Mouse (Mus musculus) forebrain, embryonic 15.5 days (tissue): ENCODE measurements around the gene Col4a1. TPM values are rescaled to one million over a fixed set of nuclear protein-coding genes. Genes with fewer than 3 reads are reported as not detected.

Experiments
- ATAC-seq: fragments of 200-750 bp; cut with Nextera tagmentation; replicated peaks from 2 replicates; pipeline ENCODE4 v1.8.0; 2017; ENCODE audit warnings: mild to moderate bottlenecking, moderate TSS enrichment, moderate library complexity
- H3K27ac ChIP-seq: fragments of 300-500 bp; sonication (generic); replicated peaks from 2 replicates; pipeline ENCODE4 v1.5.1; 2015; ENCODE audit warnings: mild to moderate bottlenecking, inconsistent platforms
- H3K27me3 ChIP-seq: fragments of 300-500 bp; sonication (generic); 2 replicates; pipeline ENCODE4 v1.6.1; 2015; ENCODE audit warnings: inconsistent platforms
- H3K36me3 ChIP-seq: fragments of 300-500 bp; sonication (generic); 2 replicates; pipeline ENCODE4 v1.6.1; 2015; ENCODE audit warnings: mild to moderate bottlenecking, inconsistent platforms
- H3K4me1 ChIP-seq: fragments of 300-500 bp; sonication (generic); 2 replicates; pipeline ENCODE4 v1.6.1; 2015; ENCODE audit warnings: inconsistent platforms
- H3K4me2 ChIP-seq: fragments of 300-500 bp; sonication (generic); replicated peaks from 2 replicates; pipeline ENCODE4 v1.6.1; 2015; ENCODE audit warnings: mild to moderate bottlenecking, inconsistent platforms
- H3K4me3 ChIP-seq: fragments of 300-500 bp; sonication (generic); 2 replicates; pipeline ENCODE4 v1.5.1; 2015; ENCODE audit warnings: mild to moderate bottlenecking, inconsistent platforms
- H3K9ac ChIP-seq: fragments of 300-500 bp; sonication (generic); replicated peaks from 2 replicates; pipeline ENCODE4 v1.6.1; 2015; ENCODE audit warnings: mild to moderate bottlenecking, inconsistent platforms
- H3K9me3 ChIP-seq: fragments of 300-500 bp; sonication (generic); 2 replicates; pipeline ENCODE4 v1.6.1; 2016; ENCODE audit warnings: inconsistent platforms
- WGBS: fragments of 180-500 bp; shearing (Covaris S2); methylation state at CpG from one replicate; pipeline ENCODE4 v1.1.7; 2015; ENCODE audit warnings: mixed read lengths; 5-methylcytosine and 5-hydroxymethylcytosine counted together
- polyA plus RNA-seq: library from polyadenylated mRNA; unstranded; fragments of >200 nt; fragmentation: Nextera tagmentation; extraction: Ambion mirVana; gene quantifications from 2 replicates; pipeline ENCODE4 v1.2.1, GENCODE M21; 2015

Gene Col4a1
- polyA plus RNA-seq, 1 experiment from 2014 or later, result 61.4 TPM

- H3K9ac ChIP-seq, result no peak overlapping the region
- no peaks in the 10 kb centered on the region for H3K27me3 ChIP-seq
- H3K4me2 ChIP-seq, result no peak overlapping the region
- 59% methylated on average over 4 of the region's 4 CpGs for WGBS
- no peaks in the 10 kb centered on the region for H3K9me3 ChIP-seq
- H3K27ac ChIP-seq, result no peak overlapping the region
- ATAC-seq, result no peak
- H3K4me1 ChIP-seq, result no peaks in the 10 kb centered on the region
- no peaks in the 10 kb centered on the region for H3K36me3 ChIP-seq
- no peak overlapping the region for H3K4me3 ChIP-seq
Observed at GRCm38 (mm10) chr8:11327298-11327697, 14.7 kb upstream of the Col4a1 start.

GRCm38 (mm10) chr8:11324801-11325395, 12.3 kb upstream of the Col4a1 start:
- Histone ChIP-seq H3K4me3 (no peak overlapping the region), H3K36me3 (no peaks in the 10 kb centered on the region), H3K27ac (no peak overlapping the region), H3K4me2 (no peak overlapping the region), H3K9ac (no peak overlapping the region), H3K4me1 (no peaks in the 10 kb centered on the region), H3K9me3 (no peaks in the 10 kb centered on the region), H3K27me3 (no peaks in the 10 kb centered on the region)
- ATAC-seq, result no peak
- WGBS, result 78% methylated on average over 6 of the region's 6 CpGs

GRCm38 (mm10) chr8:11323681-11324080, 11.1 kb upstream of the Col4a1 start:
- ATAC-seq, result no peak
- Histone ChIP-seq H3K4me2 (no peak overlapping the region), H3K9me3 (no peaks in the 10 kb centered on the region), H3K4me1 (no peaks in the 10 kb centered on the region), H3K27me3 (no peaks in the 10 kb centered on the region), H3K4me3 (no peak overlapping the region), H3K36me3 (no peaks in the 10 kb centered on the region), H3K27ac (no peak overlapping the region), H3K9ac (no peak overlapping the region)
- 89% methylated on average over 1 of the region's 1 CpGs for WGBS

GRCm38 (mm10) chr8:11322724-11323585, 10.3 kb upstream of the Col4a1 start:
- Histone ChIP-seq H3K27me3 (no peaks in the 10 kb centered on the region), H3K27ac (no peak overlapping the region), H3K4me3 (no peak overlapping the region), H3K4me2 (no peak overlapping the region), H3K4me1 (no peaks in the 10 kb centered on the region), H3K36me3 (no peaks in the 10 kb centered on the region), H3K9ac (no peak overlapping the region), H3K9me3 (no peaks in the 10 kb centered on the region)
- ATAC-seq, result no peak
- 94% methylated on average over 5 of the region's 5 CpGs for WGBS

GRCm38 (mm10) chr8:11321841-11322240, 9.2 kb upstream of the Col4a1 start:
- H3K4me1 ChIP-seq, result no peaks in the 10 kb centered on the region
- no peak overlapping the region for H3K4me3 ChIP-seq
- no peaks in the 10 kb centered on the region for H3K9me3 ChIP-seq
- H3K9ac ChIP-seq, result no peak overlapping the region
- 91% methylated on average over 7 of the region's 7 CpGs for WGBS
- H3K4me2 ChIP-seq, result no peak overlapping the region
- H3K36me3 ChIP-seq, result no peaks in the 10 kb centered on the region
- no peak for ATAC-seq
- no peaks in the 10 kb centered on the region for H3K27me3 ChIP-seq
- no peak overlapping the region for H3K27ac ChIP-seq

- Histone ChIP-seq H3K4me3 (no peak overlapping the region), H3K9me3 (no peaks in the 10 kb centered on the region), H3K4me1 (no peaks in the 10 kb centered on the region), H3K9ac (no peak overlapping the region), H3K4me2 (no peak overlapping the region), H3K27ac (no peak overlapping the region), H3K27me3 (0 out of 2 replicates have a peak, but pooled peaks cover 1% of the 10 kb centered on the region), H3K36me3 (no peaks in the 10 kb centered on the region)
- 86% methylated on average over 11 of the region's 11 CpGs for WGBS
- no peak for ATAC-seq
Observed at GRCm38 (mm10) chr8:11319405-11319804, 6.8 kb upstream of the Col4a1 start.

GRCm38 (mm10) chr8:11316118-11316517, 3.5 kb upstream of the Col4a1 start:
- WGBS, result 85% methylated on average over 6 of the region's 6 CpGs
- Histone ChIP-seq H3K36me3 (no peaks in the 10 kb centered on the region), H3K27me3 (peaks cover 16% of the 10 kb centered on the region; the same call in 1 of the 2 replicates), H3K4me1 (peaks cover 18% of the 10 kb centered on the region), H3K4me2 (no peak overlapping the region), H3K9me3 (no peaks in the 10 kb centered on the region), H3K27ac (no peak overlapping the region), H3K9ac (no peak overlapping the region), H3K4me3 (no peak overlapping the region)
- ATAC-seq, result no peak

- 71% methylated on average over 16 of the region's 16 CpGs for WGBS
- peaks cover 18% of the 10 kb centered on the region for H3K4me1 ChIP-seq
- no peak overlapping the region for H3K27ac ChIP-seq
- peaks cover 18% of the 10 kb centered on the region; the same call in 1 of the 2 replicates for H3K27me3 ChIP-seq
- H3K4me2 ChIP-seq, result no peak overlapping the region
- no peak for ATAC-seq
- H3K4me3 ChIP-seq, result no peak overlapping the region
- H3K9me3 ChIP-seq, result no peaks in the 10 kb centered on the region
- H3K9ac ChIP-seq, result no peak overlapping the region
- H3K36me3 ChIP-seq, result no peaks in the 10 kb centered on the region
Observed at GRCm38 (mm10) chr8:11315179-11315943, 2.7 kb upstream of the Col4a1 start.

- no peak overlapping the region for H3K27ac ChIP-seq
- no peak overlapping the region for H3K4me2 ChIP-seq
- H3K9me3 ChIP-seq, result no peaks in the 10 kb centered on the region
- peaks cover 18% of the 10 kb centered on the region; the same call in 1 of the 2 replicates for H3K27me3 ChIP-seq
- WGBS, result 81% methylated on average over 8 of the region's 8 CpGs
- no peak overlapping the region for H3K9ac ChIP-seq
- H3K4me3 ChIP-seq, result no peak overlapping the region
- H3K4me1 ChIP-seq, result peaks cover 18% of the 10 kb centered on the region
- no peaks in the 10 kb centered on the region for H3K36me3 ChIP-seq
- no peak for ATAC-seq
Observed at GRCm38 (mm10) chr8:11314613-11315012, 2.0 kb upstream of the Col4a1 start.

GRCm38 (mm10) chr8:11313176-11314111, 818 bp upstream of the Col4a1 start:
- Histone ChIP-seq H3K27ac (no peak overlapping the region), H3K36me3 (no peaks in the 10 kb centered on the region), H3K4me3 (peak overlapping the region; percentile 67), H3K4me1 (peaks cover 18% of the 10 kb centered on the region), H3K9ac (peak overlapping the region; percentile 71), H3K27me3 (peaks cover 18% of the 10 kb centered on the region; the same call in 1 of the 2 replicates), H3K9me3 (no peaks in the 10 kb centered on the region), H3K4me2 (peak overlapping the region; percentile 95)
- ATAC-seq, result peak; percentile 47; the same call in 1 of the 2 replicates
- WGBS, result 4% methylated on average over 45 of the region's 45 CpGs

GRCm38 (mm10) chr8:11311681-11312348, 811 bp downstream of the Col4a1 start:
- Histone ChIP-seq H3K9ac (peak overlapping the region; percentile 71), H3K36me3 (no peaks in the 10 kb centered on the region), H3K27ac (no peak overlapping the region; the same call in 1 of the 2 replicates), H3K9me3 (no peaks in the 10 kb centered on the region), H3K4me2 (peak overlapping the region; percentile 95), H3K4me1 (peaks cover 18% of the 10 kb centered on the region), H3K4me3 (peak overlapping the region; percentile 67), H3K27me3 (peaks cover 18% of the 10 kb centered on the region; the same call in 1 of the 2 replicates)
- 3% methylated on average over 34 of the region's 34 CpGs for WGBS
- ATAC-seq, result peak; percentile 52
